Mouse (Mus musculus) liver, adult 2 months (tissue): Measurements from ENCODE around the gene Wdr66.

Experiments used
- CTCF ChIP-seq: fragments of 200-500 bp; IDR thresholded peaks from 2 replicates; pipeline ENCODE4 v1.5.1; 2011; ENCODE audit warnings: low read depth, low read length, control low read depth
- POLR2A ChIP-seq: fragments of 200-500 bp; IDR thresholded peaks from 2 replicates; pipeline ENCODE4 v1.6.1; 2011; ENCODE audit warnings: low read length, control low read depth; ENCODE audit not compliant: insufficient read depth; ENCODE audit errors: extremely low read depth

DNA sequence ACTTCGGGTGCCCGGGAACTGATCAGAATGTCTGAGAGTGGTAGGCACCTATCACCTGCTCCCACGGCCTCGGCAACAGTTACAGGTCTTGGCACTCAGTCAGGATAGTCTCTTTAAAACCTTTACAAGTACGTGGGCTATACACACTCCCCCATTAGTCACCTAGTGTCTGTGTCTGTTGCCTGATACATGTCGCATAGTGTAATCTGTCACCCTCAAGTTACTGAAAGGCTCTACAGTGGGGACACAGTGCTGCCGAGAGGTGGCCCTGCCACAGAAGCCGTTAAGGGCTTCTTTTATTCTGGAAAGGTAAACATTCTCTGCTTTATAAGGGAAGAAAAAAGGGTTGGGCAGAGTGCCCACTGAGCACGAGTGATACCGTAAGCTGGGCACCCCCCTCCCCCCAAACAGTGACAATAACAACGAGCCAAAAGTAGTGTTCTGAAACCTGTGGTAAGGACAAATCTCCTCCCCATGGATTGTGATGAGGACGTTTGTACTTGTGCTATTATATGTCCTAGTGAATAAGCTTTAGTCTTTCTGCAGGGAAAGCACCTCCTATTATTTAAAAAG, 61.2 kb downstream of the Wdr66 start:
- TF ChIP-seq CTCF (no peak), POLR2A (no peak)
